Mouse (Mus musculus) erythroid progenitor cell, adult 5-6 weeks (primary cell): ENCODE data around the gene Kif26b. TPM values are rescaled to one million over a fixed set of nuclear protein-coding genes. Genes with fewer than 3 reads are reported as not detected.
A peak's percentile ranks its signal among the peaks of the same experiment; 100 is the strongest.

ENCODE experiments used
- ATAC-seq: replicated peaks from 2 replicates; pipeline ENCODE4 v1.8.0; 2016; ENCODE audit warnings: moderate number of reproducible peaks, mild to moderate bottlenecking, moderate TSS enrichment, inconsistent platforms; ENCODE audit not compliant: poor library complexity, low FRiP score, severe bottlenecking
- total RNA-seq, 2 experiments: library from RNA; stranded (forward) in 1 of 2; stranded (reverse) in 1 of 2; fragments of 150-400 nt in 1 of 2; fragments of 186-747, 209-891 nt in 1 of 2; gene quantifications; 2 replicates each; pipeline versions ENCODE4 v1.2.3 to v1.2.4; 2015 to 2017; ENCODE audit warnings: low replicate concordance in 2 of 2

The Kif26b gene
- total RNA-seq, 2 experiments from 2014 or later = not detected

DNA sequence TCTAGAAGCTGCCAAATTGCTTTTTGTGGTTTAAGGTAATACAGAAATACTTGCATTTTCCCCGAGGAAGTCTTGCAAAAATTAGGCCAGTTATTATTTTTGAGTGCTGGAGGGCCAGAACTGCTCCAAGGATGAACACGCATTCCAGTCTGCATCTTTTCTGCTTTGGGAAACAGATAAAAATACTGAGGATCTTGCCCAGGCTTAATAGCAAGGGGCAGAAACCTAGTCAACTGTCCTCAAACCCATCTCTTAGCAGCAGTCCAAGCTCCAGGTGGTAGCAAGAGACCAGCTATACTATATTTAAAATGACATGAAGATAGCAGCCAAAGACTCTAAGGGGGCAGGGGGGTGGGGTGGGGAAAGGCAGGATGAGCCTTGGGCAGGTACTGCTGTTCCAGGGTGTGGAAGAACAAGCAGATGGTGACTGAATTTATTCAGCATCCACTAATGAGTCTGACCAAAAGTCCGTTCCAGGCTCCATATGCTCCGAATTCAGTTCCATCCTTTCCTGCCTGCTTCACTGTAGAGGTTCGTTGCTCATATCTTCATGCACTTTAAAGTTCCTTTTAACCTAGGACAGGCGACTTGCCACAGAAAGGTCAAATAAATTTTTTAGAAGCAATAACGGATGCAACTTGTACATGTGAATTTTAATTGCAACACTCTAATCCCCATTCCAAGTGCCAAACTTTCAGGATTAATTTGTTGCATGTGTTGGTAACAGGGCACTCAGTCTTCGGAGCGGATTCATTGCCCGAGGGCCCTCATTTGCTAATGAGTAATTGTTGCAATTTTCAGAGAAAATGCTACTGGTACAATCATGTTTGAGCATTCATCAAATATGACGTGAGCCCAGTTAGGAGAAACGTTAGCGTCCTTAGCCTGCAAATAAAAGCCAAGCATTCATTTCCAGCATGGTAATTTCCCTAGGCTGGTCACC is 218.6 kb downstream of the Kif26b start:
- no peak for ATAC-seq

DNA sequence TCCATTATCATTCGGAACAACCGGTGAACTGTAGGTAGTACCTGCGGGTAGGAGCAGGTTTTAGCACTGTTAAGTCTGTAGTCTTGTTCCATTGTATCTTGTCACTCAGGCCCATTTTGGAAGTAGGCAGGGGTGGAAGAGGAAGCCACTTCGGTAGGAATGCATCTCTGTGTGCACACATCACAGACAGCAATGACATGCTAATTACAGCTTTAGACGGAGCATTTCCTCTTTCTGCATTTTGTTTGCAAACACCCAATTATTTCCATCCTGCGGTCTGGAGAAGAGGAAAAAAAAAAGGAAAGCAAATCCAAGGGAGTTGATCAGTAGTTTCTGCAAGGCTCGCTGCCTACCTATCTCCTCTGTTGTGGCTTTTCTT is 219.3 kb downstream of the Kif26b start:
- ATAC-seq = no peak

DNA sequence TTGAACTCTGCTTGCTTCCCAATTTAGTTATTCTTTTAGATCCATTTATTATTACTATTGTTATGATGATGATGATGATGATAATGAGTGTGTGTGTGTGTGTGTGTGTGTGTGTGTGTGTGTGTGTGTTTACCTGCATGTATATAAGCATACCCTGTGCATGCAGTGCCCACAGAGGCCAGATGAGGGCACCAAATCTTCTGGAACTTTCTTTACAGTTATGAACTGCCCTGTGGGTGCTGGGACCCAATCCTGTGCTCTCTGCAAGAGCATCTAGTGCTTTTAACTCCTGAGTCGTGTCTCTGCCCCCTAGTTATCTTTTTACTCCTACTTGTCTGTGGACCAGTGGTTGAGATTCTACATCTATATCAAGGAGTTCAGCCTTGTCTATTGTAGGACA is 219.7 kb downstream of the Kif26b start:
- no peak for ATAC-seq

DNA sequence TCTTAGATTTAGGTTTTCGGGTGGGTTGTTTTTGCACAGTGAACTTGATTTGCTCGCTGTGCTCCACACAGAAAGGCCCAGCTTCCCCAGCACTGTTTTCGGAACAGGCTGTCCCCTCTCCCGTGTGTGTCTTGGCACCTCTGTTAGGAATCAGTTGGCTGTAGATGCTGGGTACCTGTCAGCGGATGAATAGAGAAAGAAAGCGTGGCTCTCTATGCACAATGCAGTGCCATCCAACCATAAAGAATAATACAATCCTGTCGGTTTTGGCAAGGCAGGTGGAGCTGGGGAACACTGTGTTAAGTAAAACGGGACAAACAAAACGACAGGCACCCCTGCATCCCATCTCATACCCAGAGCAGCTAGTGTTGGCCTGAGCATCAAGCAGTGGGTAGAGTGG is 220.9 kb downstream of the Kif26b start:
- ATAC-seq = no peak

DNA sequence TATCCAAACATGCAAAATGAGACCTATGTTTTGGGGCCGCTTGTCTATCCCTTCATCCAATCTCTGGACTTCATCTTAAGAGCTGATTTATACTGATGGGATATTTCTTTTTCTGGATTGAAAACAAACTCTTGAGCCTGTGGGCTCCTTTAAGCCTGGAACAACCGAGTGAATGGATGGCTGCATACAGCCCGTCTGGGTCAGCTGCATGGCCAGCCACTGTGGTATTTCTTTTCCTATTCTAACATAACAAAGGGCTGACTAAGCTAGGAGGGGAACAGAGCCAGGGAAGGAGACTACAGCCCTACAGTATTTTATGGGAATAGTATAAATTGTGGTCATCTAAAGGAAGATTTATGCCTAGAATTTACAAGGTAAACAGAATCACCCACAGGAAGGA is 229.5 kb downstream of the Kif26b start:
- ATAC-seq = no peak

DNA sequence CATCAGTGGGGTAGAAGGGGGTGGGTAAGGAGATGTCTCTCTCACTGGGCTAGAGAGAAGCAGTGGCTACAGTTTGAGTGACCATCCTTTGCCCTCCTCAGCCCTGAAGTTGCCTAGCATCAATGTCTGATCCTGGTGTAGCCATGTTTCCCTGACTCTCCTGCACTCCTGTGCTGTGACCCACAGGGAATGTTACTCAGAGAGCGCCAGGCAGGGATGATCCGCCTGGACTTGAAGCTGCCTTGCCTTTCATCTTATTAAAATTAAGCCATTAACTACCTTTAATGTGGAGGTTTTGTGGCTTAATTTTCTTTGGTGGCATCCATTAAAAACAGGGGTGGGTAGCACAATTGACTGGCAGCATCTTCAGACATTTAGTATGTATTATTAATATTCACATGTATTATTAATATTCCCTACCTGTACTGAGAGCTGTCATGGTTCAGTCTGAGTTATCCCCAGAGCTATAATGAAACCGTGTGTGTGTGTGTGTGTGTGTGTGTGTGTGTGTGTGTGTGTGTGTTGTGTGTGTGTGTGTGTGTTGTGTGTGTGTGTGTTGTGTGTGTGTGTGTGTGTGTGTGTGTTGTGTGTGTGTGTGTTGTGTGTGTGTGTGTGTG is 233.3 kb downstream of the Kif26b start:
- ATAC-seq = no peak

DNA sequence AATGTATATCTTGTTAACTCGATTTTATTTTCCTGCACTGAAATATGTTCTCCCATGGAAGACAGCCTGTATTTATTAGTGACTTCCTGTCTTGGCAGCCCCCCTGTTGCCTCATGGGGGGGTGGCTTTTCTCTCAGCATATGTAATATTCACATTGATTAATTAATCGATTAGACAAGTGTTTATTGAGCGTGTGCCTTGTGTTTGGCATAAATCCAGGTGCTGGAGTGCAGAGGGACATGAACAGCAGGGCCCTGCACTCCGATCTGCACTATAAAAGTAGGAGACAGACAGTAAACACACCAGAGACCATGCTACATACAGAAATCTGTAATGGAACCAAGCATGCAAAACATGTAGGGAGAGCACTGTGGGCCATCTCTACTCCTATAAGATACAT is 236.0 kb downstream of the Kif26b start:
- ATAC-seq = no peak

DNA sequence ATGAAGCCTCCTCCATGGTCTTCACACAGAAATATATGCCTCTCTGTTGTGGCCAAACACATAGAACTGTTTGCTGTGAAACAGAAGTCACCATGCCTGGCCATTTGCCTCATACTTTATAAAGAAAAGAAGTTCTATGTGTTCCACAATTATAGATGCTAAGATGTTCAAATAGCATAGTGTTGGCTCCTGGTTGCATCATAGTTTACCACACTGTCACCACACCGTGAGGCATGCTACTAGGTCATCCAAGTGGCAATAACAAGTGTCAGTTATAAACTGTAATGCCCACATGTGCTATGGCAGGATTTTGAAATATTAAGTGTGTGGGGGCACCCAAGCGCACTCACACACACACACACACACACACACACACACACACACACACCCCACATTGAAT is 236.7 kb downstream of the Kif26b start:
- no peak for ATAC-seq

DNA sequence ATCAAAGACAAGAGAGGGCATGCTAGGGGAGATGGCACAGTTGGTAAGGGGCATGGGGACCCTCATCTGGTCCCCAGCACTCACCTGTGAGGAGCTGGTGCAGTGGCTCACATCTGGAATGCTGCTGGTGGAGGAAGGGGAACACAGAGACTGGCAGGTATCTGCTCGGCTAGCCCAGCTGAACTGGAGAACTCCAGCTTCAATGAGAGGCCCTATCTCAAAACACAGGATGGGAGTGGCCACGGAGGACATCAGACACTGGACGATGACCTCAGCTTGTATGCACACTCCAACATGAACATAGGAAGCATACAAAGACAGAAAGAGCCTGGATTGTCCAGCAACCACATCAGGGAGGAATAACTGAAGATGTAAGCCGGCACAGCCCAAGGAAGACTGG is 240.1 kb downstream of the Kif26b start:
- peak; percentile 69; the same call in 1 of the 2 replicates for ATAC-seq

DNA sequence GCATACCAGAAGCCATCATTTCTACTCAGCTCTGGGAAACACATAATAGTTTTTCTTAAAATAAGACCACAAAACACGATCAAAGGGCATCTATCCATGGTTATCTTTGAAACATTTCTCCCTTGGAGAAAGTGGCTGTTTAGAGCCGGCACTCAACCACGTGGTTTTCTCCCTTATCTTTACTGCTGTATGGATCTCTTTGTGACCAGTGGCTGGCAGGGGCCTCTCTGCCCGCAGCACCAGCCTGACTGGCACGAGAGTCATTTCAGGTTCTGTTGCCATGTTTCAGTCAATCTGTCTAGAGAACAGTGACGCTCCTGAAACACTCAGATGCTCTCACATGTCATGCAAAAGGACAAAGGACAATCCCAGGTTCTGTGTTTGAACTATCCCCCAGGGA is 241.1 kb downstream of the Kif26b start:
- no peak for ATAC-seq

DNA sequence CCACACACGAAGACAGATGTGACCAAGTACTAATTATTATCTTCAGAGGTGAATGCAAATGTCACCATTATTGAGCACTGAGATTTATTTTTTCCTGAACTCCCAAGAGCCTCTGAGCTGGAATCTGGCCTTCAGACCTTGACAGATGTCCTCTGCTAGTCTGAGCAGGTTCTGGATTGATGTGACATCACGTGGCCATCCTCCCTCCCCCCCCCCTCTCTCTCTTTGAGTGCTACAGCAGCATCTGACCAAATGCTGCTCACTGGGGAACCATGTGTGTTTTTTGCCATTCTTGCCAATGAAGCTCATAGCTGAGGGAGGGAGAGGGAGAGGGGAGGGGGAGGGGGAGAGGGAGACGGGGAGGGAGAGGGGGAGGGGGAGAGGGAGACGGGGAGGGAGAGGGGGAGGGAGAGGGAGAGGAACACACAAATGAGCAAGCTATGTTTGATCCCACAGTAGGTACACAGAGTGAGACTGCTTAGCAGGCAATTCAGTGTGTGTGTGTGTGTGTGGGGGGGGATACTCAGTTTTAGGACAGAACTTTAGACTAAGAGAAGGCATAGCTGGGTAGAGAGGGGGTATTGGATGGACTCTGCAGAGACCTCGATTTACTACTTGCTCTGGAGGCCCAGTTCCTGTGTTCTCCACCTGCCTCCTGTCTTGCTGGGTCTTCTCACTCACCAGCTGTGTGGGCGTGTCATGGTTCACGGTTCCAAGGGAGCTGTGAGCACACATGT is 241.9 kb downstream of the Kif26b start:
- no peak for ATAC-seq

DNA sequence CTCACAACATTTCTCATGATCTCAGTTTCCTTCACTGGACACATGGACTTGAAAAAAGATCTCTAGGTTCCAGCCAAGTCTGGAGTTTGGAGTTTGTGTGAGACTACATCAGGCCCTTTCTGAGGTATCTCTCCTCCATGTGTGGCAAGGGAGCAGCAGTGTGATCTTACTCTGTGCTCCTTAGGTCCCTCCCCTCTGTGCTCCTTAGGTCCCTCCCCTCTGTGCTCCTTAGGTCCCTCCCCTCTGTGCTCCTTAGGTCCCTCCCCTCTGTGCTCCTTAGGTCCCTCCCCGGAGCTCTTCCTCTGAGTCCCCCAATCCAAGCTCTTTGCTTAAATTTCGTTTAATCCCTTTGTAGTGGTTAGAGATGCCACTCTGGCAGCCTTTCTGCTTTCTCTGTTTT is 250.8 kb downstream of the Kif26b start:
- ATAC-seq = peak; percentile 82

DNA sequence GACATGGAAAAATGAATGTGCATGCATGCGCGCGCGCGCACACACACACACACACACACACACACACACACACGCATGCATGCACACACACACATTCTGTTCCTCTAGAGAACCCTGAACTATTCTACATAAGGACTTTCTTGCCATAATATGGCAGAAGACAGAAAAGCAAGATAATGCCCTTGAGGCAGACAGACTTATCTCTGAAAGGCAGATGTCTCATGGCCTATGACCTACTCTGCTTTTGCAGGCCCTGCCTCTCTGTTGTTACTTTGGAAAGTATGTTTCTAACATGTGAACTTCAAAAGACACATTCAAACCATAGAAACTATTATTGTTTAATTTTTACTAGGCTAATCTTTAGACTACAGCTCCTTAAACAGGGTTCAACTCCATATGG is 255.1 kb downstream of the Kif26b start:
- ATAC-seq = peak; percentile 75

DNA sequence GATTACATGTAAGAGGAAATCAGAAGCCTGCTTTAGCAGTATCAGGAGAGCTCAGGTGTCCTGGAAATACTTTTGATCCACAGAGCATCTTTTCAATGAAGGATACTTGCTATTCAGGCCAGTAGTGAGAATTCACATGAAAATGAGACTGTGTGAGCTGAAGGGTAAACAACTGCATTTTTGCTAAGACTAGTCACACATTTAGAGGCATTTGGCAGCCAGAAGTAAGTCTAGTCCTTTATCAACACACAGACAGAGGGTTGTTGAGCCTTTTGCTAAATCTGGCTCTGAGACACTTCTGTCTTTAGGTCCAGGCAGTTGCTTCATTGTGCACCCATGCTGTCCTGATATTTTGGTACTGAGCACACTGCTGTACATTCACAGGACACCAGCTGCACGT is 262.3 kb downstream of the Kif26b start:
- ATAC-seq = no peak

DNA sequence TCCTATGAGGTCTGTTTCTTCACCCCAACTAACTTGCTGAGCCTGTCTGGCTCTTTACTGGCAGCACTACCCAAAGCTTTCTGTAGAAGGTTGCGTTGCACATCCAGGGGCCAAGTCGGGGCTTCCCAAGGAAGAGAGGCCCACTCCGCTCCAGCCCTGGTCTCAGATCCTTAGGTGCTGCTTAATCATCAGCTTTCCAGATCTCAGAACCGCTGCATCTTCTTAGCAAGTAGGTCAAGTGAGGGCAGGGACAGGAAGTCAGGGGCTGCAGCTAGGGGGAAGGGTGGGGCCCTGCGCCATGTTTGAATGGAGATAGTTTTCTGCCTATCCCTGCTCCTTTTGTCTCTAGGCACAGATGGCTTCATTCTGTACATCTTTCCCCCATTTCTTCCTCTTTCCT is 263.8 kb downstream of the Kif26b start:
- ATAC-seq = no peak

DNA sequence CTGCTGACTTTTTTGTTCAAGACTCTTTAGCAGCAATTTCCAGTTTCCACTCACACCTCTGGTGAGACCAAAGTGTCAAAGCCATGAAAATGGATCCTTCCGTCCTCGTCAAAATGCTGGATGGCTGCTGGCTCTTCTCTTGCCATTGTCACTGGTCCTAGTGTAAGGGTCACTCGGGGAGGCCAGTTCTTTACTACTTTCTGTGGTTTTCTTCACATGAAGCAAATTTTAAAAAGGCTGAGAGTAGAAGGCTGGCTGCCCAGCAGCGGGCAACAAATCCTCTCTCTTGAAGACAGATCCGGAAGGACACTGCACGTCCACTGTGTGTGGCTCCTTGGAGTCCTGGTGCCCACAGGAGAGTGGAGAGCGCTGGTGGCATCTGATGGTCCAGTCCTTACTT is 265.9 kb downstream of the Kif26b start:
- ATAC-seq = no peak

DNA sequence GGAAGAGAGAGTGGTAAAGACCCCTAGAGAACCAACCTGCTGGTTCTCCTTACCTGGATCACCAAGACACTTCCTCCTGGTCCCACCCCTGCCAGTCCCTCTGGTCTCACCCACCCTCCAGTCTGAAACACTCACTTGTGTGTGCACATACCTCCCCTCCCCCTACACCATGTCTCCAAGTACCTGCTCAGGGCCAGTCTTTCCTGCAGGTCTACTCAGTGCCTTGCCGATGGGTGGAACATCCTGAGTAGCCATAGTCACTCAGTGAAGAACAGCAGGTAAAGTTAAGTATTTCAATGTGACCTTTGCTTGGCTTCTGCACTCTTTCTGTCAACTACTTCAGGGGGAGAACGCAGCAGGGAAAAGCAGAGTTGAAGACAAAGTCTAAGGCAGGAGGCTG is 268.5 kb downstream of the Kif26b start:
- no peak for ATAC-seq

DNA sequence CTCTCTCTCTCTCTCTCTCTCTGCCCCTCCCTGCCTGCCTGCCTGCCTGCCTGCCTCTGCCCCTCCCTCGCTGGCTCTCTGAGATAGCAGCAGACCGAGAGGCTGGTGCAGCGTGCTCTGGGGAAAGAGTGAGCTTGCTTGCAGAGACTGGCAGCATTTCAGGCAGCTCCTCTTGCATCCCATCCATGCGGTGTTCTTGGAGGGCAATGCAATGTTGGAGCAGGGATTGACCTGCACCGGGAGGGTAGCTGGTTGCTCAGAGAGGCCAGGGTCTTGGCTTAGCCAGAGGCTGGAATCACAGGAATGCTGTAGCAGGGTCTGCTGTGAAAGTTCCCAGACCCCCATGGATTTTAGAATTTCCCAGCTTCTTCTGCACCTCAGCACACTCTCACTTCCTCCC is 269.4 kb downstream of the Kif26b start:
- ATAC-seq = peak; percentile 87

DNA sequence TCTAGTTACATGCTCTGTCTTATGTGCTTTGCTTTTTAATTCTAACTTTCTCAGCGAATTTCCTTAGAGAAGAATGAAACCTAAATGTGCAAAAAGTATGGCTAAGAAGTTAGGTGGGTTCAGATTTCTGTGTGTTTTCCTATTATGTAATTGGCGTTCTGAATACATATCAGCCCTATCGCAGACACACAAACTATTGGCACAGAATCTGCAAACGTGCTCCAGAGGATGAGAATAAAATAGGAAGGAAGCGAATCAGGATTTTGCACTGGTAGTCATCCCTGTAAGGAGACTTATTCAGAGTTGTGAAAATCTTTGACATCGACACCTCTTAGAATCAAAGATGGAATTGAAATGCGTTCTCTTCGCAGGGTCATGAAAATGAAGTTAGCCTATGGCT is 270.0 kb downstream of the Kif26b start:
- no peak for ATAC-seq

DNA sequence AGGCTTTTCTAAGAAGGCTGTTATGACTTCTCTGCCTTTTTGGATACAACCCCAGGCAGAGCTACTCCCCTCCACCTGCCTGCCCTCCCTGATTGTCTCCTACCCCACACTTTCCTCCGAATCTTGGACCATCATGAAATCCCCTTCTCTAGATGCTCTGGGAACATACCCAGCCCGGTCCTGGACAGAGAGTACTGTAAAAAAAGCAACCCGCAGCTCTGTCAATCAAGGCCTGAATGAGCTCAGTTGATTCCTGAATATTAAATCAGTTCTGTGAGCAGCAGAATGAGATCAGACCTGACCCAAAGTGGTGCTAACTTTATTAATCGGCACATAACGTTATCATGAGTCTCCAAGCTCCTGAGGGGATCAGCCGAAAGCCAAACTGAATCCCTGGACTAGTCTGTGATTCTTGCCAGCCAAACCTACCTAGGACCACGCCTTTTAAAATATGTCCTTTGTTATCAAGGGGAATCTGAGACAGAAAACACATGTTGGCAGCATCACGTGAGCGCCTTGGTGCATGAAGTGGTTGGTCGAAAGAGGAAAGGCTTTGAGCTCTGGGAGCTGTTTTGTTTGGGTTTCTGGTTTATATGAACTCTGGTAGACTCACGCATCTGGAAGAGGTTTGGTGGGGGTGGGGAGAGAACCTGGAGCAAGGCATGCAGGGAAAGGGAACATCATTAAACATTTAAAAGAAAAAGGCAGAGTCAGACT is 271.1 kb downstream of the Kif26b start:
- ATAC-seq = no peak
